Mouse (Mus musculus): ENCODE results near the gene Ces1c.

The Ces1c gene

DNA sequence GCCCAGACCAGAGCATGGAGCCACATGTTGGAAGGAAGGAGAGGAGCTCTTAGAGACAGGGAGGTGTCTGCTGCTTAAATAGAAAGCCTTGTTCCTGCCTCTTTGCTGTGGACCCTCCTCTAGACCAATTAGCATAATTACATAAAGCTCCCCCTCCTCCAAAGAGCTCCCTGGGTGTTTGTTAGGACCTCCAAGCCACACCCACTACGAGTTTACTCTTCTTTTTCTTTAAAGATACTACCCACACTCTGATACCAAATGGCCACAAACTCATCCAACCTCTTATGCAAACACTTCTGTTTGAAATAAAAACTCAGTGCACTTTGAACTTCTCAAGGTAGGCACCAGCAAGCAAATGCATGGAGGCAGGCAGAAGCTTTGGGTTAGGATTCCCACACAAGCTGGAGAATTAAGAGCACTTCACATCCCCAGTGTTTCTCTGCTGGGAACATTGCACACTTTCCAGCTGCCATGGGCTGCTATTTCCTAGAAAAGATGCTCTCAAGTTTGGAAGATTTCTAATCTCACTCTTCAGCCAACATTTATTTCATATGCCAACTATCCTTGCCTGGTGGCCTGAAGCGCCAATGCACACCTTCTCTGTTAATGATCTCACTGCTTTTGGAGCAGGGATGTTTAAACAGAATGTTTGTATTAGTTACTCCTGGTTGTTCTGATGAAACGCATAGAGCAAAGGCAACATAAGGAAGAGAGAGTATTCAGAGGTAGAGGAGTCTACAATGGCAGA, at the start of gene Ces1c:
Gene Ces1c (minus strand): TSS at position 51 of the 748 bp plus-strand sequence.
- no peak for DNase-seq

DNA sequence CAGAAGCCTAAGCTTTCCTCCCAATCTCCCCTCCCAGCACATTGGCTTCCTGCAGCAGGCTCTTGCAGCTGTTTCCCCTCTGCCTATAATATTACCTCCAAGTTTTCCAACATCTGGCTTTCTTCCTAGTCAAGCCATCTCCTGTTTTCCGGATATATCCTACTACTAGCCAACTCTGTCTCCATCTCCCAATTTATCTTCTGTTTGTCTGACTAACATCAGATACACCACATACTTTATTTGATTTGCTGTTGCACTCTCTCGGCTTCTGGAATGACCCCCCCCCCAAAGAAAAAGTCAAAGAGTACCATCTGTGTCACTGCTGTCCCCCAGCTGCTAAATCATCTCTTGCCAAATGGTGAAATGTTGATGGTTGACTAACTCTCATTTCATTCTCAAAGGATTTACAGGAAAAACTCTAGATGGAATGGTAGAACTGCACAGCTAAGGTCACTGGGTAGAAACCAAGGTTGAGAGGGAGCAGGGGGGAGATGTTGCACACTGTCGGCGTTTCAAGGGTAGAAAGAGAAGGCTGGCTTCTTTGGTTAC, 49.6 kb upstream of the Ces1c start:
- DNase-seq: no peak

DNA sequence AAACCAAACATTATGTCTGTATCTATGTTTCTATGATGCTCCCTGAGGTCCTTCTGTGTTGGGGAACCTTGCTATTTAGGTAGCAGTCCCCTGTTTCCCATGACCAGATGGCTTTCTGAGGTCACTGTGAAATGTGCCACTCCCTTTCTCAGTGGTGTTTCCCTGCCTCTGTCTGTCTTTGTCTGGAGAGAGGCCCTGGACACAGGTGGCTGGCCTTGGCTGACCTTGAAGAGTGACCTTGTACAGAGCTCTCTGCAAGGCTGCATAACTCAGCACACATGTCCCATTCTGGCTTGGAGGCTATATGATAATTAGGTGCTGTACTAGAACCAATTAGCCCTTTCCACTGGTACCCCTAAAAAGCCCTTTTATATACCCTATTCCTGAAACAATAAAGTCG, 45.5 kb upstream of the Ces1c start:
- DNase-seq: no peak

DNA sequence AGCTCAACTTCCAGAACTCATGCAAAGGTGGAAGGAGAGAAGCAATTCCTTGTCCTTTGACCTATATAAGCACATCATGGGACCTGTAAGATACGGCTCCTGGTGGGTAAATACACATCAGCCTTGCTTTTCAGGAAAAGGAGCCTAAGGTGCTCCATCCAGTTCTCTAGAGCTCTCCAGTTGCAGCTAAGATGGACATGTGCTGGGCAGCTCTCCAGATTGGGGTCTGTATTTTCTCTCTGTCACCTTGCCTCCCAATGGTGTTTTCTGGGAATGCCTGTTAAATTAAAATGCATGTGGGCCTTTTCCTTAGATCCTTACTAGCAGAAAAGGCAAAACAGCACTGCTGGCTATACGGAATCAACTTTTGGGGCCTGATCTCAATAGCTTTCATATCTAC, 43.5 kb upstream of the Ces1c start:
- no peak for DNase-seq

DNA sequence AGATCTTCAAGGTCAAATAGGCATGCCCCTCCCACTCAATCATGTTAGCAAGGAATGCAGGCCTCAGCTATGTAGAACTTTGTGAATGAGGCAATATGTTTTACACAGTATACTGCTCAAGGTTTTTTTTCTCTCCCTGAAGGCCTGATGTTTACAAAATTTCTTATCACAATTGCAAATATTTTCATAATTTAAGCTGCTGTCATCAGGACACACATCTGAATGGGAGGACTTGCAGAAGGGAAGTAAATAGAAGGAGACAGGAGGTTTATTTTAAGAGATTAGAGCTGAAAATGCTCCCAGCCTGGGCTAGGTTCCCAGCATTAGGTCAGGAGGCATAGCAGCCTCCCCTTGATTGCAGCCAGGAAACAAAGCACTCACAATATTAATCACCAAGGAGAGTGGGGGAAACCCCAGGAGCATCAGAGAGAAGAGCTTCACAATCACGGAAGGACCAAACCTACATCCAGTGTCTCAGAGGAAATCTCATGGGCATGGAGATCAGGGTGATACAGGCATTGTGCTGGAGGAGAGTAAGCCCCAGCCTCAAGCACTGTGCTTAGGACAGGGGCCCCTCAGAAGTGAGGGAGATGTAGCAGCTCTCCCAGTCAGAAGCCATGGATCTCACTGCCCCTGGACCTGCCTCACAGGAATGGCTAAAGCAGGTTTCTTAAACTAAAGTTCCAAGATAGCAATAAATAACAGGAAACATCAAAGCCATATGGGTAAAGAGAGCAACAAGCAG, 40.9 kb upstream of the Ces1c start:
- DNase-seq: no peak

DNA sequence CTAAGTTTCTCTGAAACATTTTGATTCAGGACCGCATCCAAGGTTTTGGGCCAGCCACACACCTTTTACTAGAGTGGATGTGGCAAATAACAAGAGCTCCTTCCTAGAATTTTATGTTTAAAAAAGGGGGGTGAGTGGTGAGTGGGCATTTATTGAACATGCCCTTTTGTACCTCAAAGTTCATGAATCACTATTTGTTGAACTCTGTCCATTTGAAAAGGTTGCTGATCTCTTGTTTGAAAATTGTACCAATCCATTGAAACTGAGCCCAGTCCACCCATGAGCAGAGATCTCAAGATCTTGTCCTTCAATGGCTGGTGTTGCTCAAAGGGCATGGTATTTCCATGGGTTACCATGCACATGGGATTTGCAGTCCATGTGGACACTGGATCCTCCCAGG, 32.3 kb upstream of the Ces1c start:
- DNase-seq: no peak

DNA sequence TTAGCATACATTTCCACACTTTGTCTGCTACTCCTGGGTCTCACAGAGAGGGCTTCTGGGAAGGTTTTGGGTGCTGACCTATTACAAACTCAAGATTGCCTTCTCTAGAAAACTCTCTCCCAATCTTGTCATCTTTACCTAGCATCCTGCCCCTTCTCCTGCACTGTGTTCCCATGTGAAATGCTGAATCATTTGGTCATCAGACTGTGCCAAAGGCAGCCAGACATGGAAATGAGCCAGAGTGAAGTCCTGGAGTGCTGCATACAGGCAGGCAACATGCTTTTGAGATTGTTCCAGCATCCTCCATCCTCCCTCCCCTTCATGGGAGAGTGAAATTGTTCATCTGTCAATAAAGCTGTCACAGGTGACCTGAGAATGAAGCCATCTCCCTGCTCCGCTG, 20.3 kb upstream of the Ces1c start:
- DNase-seq: no peak

DNA sequence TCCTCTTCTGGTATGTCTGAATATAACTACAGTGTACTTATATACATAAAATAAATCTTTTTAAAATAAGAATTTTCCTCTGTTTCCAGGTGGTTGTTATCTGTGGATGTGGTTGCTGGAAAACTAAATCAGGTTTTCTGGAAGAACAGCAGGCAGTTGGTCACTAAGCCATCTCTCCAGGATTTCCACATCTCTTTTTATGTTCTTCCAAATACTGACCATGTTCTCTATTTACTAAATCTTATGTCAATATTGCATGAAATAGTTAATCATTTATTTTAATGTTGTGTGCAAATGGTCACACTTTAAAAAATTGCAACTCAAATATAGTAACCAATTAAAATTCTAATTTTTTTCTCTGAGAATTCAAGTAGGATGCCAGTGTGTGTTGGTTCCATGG, 16.2 kb upstream of the Ces1c start:
- DNase-seq: no peak

DNA sequence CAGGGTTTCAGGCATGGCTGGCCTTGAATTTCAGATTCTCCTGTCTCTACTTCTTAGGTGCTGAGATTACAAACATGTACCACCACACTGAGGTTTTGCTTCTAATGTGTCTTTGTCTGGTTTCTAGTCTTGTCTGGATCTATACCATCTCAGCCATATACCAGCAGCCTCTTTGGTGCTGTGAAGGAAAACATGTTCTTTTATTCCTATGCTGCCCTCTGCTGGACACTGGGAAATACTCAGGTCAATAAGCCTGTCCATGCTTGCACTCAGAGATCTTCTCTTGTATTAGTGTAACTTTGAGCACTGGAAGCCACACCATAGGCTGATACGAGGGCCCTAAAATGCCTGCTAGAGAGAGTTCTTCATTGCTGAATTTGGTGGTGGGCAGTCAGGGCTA, 9.6 kb upstream of the Ces1c start:
- peak; percentile 3 for DNase-seq

DNA sequence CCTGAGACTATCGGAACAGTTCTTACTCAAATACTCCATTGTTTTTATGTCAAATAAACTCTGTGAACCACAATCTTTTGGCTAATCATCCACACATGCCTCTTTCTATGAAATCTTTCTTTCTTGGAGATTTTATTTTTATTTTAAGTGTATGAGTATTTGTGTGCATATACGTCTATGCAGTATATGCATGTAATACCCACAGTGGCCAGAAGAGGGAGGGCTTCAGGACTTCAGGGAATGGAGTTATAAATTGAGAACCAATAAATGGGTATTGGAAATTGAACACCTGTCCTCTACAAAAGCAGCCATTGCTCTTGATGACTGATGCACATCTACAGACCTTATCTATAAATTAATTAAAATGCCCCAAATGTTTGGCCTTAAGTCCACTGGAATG, 1.1 kb upstream of the Ces1c start:
- DNase-seq: no peak

DNA sequence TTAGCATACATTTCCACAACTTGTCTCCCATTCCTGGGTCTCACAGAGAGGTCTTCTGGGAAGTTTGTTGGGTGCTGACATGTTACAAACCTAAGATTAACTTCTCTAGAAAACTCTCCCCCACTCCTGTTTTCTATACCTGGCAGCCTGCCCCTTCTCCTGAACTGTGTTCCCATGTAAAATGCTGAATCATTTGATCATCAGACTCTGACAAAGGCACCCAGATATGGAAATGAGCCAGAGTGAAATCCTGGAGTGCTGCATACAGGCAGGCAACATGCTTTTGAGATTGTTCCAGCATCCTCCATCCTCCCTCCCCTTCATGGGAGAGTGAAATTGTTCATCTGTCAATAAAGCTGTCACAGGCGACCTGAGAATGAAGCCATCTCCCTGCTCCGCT, 4.6 kb downstream of the Ces1c start:
- DNase-seq: no peak

DNA sequence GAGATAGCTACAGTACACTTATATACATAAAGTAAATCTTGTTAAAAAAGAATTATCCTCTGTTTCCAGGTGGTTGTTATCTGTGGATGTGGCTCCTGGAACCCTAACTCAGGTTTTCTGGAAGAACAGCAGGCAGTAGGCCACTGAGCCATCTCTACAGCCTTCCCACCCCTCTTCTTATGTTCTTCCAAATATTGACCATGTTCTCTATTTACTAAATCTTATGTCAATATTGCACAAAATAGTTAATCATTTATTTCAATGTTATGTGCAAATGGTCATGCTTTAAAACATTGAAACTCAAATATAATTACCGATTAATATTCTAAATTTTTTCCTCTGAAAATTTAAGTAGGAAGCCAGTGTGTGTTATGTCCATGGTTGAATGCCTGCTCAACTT, 9.1 kb downstream of the Ces1c start:
- DNase-seq: no peak

DNA sequence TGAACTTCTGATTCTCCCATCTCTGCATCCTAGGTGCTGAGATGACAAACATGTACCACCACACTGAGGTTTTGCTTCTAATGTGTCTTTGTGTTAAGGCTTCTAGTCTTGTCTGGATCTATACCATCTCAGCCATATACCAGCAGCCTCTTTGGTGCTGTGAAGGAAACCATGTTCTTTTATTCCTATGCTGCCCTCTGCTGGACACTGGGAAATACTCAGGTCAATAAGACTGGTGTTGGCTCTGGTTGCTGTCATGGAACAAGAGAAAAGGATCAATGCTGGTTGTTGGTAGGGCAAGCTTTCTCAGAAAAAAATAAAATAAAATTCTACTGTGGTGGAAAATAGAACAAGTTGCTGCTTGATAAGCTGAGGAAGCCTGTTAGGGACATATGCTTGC, 35.7 kb downstream of the Ces1c start:
- DNase-seq: no peak

DNA sequence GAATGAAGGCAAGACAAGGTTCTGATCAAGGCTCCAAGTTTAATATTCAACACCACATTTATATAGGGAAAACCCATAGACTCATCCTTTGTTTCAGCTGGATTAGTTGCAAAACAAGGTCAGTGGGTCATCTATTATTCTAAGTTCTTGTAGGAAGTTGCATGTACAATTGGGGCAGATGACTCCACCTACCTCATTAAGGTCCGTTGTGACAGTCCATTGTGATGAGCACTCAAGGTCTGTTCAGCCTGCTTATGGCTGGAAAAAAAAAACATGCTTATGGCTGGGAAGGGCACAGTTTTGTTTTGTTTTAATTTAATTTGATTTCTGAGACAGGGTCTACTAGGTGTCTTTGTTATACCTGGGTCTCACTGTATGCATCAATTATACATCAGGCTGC, 39.8 kb downstream of the Ces1c start:
- no peak for DNase-seq

DNA sequence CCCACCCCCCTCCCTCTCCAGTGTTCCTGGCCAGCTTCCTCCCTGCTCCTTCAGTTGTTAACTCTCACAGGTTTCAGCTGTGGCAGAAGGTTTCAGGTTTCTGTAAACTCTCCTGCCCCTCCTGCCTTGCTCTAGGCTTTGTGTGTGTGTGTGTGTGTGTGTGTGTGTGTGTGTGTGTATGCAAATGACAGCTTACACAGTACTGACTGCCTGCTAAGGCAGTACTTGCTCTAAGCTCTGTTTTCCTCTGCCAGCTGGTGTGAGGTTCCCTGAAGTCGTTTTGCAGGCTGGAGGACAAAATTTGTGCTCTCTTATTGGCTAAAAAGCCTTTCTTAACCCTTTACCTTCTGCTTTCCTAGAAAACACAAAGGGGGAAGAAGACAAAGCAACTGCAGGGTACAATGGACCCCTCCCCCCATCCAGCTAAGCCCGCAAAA, 42.4 kb downstream of the Ces1c start:
- no peak for DNase-seq

DNA sequence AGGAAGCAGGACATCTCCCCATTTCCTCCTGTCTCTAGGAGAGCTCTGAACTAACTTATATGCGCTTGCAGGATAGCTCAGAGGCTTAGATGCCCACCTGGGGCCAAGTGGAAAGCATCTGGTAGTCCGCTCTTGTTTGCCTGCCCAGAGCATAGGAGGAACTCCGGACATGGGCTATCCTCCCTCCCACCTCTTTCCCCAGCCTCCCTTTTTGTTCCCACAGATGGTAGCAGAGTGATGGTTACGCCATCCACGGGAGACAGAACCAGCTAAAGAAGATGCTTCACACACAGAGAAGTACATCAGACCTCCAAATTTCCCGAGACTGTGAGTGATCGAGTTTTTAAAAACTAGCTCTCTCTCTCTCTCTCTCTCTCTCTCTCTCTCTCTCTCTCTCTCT, 42.9 kb downstream of the Ces1c start:
- no peak for DNase-seq

DNA sequence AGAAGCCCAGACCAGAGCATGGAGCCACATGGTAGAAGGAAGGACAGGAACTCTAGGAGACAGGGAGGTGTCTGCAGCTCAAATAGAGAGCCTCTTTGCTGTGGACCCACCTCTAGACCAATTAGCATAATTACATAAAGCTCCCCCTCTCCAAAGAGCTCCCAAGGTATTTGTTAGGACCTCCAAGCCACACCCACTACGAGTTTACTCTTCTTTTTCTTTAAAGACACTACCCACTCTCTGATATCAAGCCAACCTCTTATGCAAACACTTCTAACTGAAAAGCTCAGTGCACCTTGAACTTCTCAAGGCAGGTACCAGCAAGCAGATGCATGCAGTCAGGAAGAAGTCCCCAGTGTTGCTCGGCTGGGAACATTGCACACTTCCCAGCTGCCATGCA, 51.2 kb downstream of the Ces1c start, which contains the start of gene Ces1b:
Gene Ces1b (minus strand): TSS at position 131 of the 400 bp plus-strand sequence.
- no peak for DNase-seq

DNA sequence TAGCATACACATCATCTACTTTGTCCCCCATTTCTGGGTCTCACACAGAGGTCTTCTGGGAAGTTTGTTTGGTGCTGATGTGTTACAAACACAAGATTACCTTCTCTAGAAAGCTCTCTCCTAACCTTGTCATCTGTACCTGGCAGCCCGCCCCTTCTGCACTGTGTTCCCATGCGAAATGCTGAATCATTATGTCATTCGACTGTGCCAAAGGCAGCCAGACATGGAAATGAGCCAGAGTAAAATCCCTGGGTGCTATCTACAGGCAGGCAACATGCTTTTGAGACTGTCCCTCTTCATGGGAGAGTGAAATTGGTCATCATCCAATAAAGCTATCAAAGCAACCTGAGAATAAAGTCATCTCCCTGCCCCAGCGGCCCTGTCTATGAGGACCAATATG, 55.8 kb downstream of the Ces1c start:
- DNase-seq: no peak

DNA sequence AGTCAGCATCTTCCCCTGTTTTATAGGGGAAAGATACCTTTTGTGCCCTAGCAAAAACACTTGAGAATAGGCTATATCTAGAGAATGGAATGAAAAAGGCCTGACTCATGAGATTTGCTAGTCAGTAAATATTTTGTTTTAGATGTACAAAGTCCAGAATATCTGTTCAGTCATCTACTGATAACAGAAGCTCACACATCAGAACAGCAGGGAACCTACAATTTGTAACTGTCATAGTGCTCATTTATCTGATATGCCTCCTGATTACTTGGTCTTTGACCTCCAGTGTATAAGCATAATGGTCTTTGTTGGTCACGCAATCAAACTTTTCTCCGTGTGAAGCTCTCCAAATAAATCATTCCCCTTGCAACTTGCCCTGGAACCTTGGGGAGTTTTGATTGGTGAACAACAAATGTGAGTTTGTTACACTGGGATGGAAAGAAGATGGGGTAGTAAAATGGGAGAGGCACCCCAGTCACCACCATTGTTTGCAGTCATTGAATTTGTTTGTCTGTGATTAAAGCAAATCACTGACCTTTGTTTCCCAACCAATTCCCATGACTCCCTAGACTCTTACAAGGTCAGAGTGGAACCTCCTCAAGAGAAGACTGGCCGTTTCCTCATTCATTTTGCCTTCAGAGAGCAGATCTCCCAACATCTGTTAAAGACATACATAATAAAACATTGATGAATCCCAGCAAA, 67.5 kb downstream of the Ces1c start:
- DNase-seq: no peak

DNA sequence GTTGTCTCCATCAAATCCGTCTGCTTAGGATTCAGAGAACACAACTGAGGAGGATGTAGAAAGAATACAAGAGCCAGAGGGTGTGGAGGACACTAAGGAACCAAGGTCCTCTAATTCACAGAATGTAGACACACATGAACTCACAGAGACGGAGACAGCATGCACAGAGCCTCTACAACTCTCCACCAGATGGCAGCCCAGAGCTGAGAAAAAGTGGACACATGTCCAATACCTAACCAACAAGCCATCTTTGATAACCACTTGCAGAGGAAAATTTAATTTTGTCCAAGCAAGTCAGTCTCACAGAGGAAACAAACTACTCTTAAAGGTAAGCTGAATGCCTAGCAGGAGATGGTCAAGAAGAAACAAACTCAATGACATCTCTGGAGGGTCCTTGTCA, 71.9 kb downstream of the Ces1c start:
- DNase-seq: no peak

DNA sequence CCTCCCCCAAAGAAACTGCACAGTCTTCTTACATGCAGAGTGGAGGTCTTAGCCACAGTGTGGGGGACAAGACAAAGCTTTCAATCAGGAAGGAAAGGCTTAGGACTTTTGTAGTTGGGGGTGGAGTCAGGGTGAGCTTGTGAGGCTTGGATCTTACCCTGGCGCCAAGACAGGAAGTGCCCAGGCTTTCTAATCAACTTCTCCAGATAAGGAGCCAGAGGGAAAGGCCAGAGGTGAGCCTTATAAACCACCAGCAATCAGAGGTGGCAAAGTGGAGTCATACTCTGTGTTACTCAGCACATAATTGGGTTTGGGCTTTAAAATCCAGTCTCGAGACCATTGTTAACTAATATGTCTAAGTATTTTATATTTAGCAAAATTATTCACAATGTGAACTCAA, 75.8 kb downstream of the Ces1c start:
- no peak for DNase-seq

All from thymus, postnatal 14 days (tissue).